Mouse (Mus musculus): Measurements from ENCODE around the gene Gpcpd1. TPM values are rescaled to one million over a fixed set of nuclear protein-coding genes. Genes with fewer than 3 reads are reported as not detected.

The Gpcpd1 gene
- total and polyA plus RNA-seq, 2 experiments from 2014 or later, result 37.5 to 67.9 TPM

GRCm38 (mm10) chr2:132603706-132604105, 16.2 kb upstream of the Gpcpd1 start:
- Histone ChIP-seq H3K4me2 (ENCODE audit: low read depth, low read length) (no peak overlapping the region), H3K36me3 (replicated peaks; ENCODE audit: control insufficient read depth, insufficient read depth, low read length) (no peaks in the 10 kb centered on the region), H3K27me3 (ENCODE audit: control insufficient read depth, insufficient read depth, low read length) (no peaks in the 10 kb centered on the region), H3K27ac (ENCODE audit: low read depth) (no peak overlapping the region), H3K4me3 (ENCODE audit: low read depth, low read length) (no peak overlapping the region), H3K9me3 (replicated peaks; ENCODE audit: control insufficient read depth, low read length) (no peaks in the 10 kb centered on the region), H3K4me1 (ENCODE audit: control insufficient read depth, insufficient read depth) (peaks cover 19% of the 10 kb centered on the region), H3K9ac (replicated peaks; ENCODE audit: low read depth, low read length) (no peak overlapping the region)
- DNase-seq (ENCODE audit: low spot score) (no peak), ATAC-seq (ENCODE audit: insufficient read depth, low read depth) (no peak)
- TF ChIP-seq CTCF (IDR thresholded peaks at IDR 0.05; ENCODE audit: low read depth), result no peak
- TF ChIP-seq EP300 (IDR thresholded peaks at IDR 0.05; ENCODE audit: low read depth), result no peak
- 76% methylated on average over 2 of the region's 2 CpGs for WGBS

DNA sequence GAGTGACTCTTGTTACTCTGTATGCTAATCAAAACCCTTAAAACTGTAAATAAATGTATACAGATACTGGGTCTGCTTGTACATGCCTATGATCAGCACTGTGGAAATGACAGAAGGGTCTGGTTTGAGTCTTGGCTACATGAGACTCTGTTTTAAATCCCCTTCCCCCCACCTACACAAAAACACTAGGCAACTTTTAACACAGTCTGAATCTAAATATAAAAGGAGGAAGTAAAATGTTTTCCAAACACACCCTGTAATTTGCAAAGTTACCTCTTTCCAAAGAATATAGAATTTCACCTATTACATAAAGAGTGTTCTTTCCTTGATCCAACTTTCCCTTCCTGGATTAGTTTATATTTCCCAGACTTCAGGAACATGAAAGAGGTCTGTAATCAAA, 14.2 kb upstream of the Gpcpd1 start:
- no peak for TF ChIP-seq CTCF (IDR thresholded peaks at IDR 0.05; ENCODE audit: low read depth)
- TF ChIP-seq EP300 (IDR thresholded peaks at IDR 0.05; ENCODE audit: low read depth), result no peak
- Histone ChIP-seq H3K36me3 (replicated peaks; ENCODE audit: control insufficient read depth, insufficient read depth, low read length) (no peaks in the 10 kb centered on the region), H3K27me3 (ENCODE audit: control insufficient read depth, insufficient read depth, low read length) (no peaks in the 10 kb centered on the region), H3K4me3 (ENCODE audit: low read depth, low read length) (no peak overlapping the region), H3K9ac (replicated peaks; ENCODE audit: low read depth, low read length) (no peak overlapping the region), H3K4me2 (ENCODE audit: low read depth, low read length) (no peak overlapping the region), H3K9me3 (replicated peaks; ENCODE audit: control insufficient read depth, low read length) (no peaks in the 10 kb centered on the region), H3K27ac (ENCODE audit: low read depth) (no peak overlapping the region), H3K4me1 (ENCODE audit: control insufficient read depth, insufficient read depth) (0 out of 2 replicates have a peak, but pooled peaks cover 2% of the 10 kb centered on the region)
- no peak for DNase-seq (ENCODE audit: low spot score)
- ATAC-seq (ENCODE audit: insufficient read depth, low read depth), result no peak

DNA sequence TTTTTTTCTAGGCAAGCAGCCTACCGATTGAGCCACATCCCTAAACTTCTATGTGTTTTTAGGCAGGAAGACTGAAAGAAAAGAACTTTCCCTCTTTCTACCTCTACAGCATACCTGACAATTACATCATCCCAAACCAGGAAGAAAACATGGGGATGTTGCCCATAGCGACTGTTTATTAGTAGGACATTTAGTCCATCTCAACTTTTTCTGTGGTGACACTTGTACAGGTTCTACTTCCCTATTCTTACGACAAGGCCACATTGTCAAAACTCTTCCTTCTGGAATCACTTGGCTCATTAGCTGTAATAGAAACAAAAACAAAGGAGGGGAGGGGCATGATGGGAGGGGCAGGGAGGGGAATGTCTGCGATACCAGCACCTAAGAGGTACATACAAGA, 12.6 kb upstream of the Gpcpd1 start:
- 0 out of 2 replicates have a peak, but pooled peaks cover 4% of the 10 kb centered on the region for H3K4me1 ChIP-seq (ENCODE audit: control insufficient read depth, insufficient read depth)
- DNase-seq (ENCODE audit: low spot score) (no peak), ATAC-seq (ENCODE audit: insufficient read depth, low read depth) (no peak)
- H3K27me3 ChIP-seq (ENCODE audit: control insufficient read depth, insufficient read depth, low read length), result no peaks in the 10 kb centered on the region
- WGBS, result 76% methylated on average over 4 of the region's 4 CpGs
- H3K4me3 ChIP-seq (ENCODE audit: low read depth, low read length), result no peak overlapping the region
- TF ChIP-seq EP300 (IDR thresholded peaks at IDR 0.05; ENCODE audit: low read depth), result no peak
- TF ChIP-seq CTCF (IDR thresholded peaks at IDR 0.05; ENCODE audit: low read depth), result no peak
- no peak overlapping the region for H3K4me2 ChIP-seq (ENCODE audit: low read depth, low read length)
- no peak overlapping the region for H3K27ac ChIP-seq (ENCODE audit: low read depth)
- H3K9me3 ChIP-seq (replicated peaks; ENCODE audit: control insufficient read depth, low read length), result no peaks in the 10 kb centered on the region
- no peak overlapping the region for H3K9ac ChIP-seq (replicated peaks; ENCODE audit: low read depth, low read length)
- H3K36me3 ChIP-seq (replicated peaks; ENCODE audit: control insufficient read depth, insufficient read depth, low read length), result no peaks in the 10 kb centered on the region

DNA sequence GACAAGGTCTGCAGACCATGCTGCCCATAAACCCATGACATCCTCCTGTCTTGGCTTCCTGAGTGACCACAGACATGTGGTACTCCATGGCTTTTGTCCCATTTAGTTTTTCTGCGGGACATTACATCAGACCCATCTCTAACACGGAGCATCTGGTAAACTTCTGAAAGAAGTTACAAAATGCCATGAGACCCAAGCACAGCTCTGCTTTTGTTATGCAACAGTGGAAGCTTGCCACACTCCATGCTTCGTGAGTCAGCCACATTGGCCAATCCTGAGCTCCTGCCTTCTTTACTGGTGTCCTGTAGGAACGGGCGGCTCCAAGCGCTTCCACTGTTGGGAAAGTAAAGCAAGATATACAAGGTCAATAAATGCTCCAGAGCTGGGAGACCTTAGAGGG, 11.6 kb upstream of the Gpcpd1 start:
- Histone ChIP-seq H3K27me3 (ENCODE audit: control insufficient read depth, insufficient read depth, low read length) (no peaks in the 10 kb centered on the region), H3K27ac (ENCODE audit: low read depth) (no peak overlapping the region), H3K4me1 (ENCODE audit: control insufficient read depth, insufficient read depth) (0 out of 2 replicates have a peak, but pooled peaks cover 4% of the 10 kb centered on the region), H3K4me3 (ENCODE audit: low read depth, low read length) (no peak overlapping the region), H3K9me3 (replicated peaks; ENCODE audit: control insufficient read depth, low read length) (no peaks in the 10 kb centered on the region), H3K4me2 (ENCODE audit: low read depth, low read length) (no peak overlapping the region), H3K9ac (replicated peaks; ENCODE audit: low read depth, low read length) (no peak overlapping the region), H3K36me3 (replicated peaks; ENCODE audit: control insufficient read depth, insufficient read depth, low read length) (no peaks in the 10 kb centered on the region)
- WGBS, result 80% methylated on average over 6 of the region's 6 CpGs
- ATAC-seq (ENCODE audit: insufficient read depth, low read depth) (no peak), DNase-seq (ENCODE audit: low spot score) (no peak)
- TF ChIP-seq EP300 (IDR thresholded peaks at IDR 0.05; ENCODE audit: low read depth), result no peak
- no peak for TF ChIP-seq CTCF (IDR thresholded peaks at IDR 0.05; ENCODE audit: low read depth)

GRCm38 (mm10) chr2:132597866-132598480, 10.4 kb upstream of the Gpcpd1 start:
- Histone ChIP-seq H3K36me3 (replicated peaks; ENCODE audit: control insufficient read depth, insufficient read depth, low read length) (no peaks in the 10 kb centered on the region), H3K4me1 (ENCODE audit: control insufficient read depth, insufficient read depth) (0 out of 2 replicates have a peak, but pooled peaks cover 4% of the 10 kb centered on the region), H3K9ac (replicated peaks; ENCODE audit: low read depth, low read length) (no peak overlapping the region), H3K4me3 (ENCODE audit: low read depth, low read length) (no peak overlapping the region), H3K9me3 (replicated peaks; ENCODE audit: control insufficient read depth, low read length) (no peaks in the 10 kb centered on the region), H3K27me3 (ENCODE audit: control insufficient read depth, insufficient read depth, low read length) (no peaks in the 10 kb centered on the region), H3K27ac (ENCODE audit: low read depth) (peak overlapping the region; percentile 44; the same call in 1 of the 2 replicates), H3K4me2 (ENCODE audit: low read depth, low read length) (no peak overlapping the region)
- DNase-seq (ENCODE audit: low spot score) (no peak), ATAC-seq (ENCODE audit: insufficient read depth, low read depth) (no peak)
- TF ChIP-seq CTCF (IDR thresholded peaks at IDR 0.05; ENCODE audit: low read depth), result no peak
- no peak for TF ChIP-seq EP300 (IDR thresholded peaks at IDR 0.05; ENCODE audit: low read depth)
- 62% methylated on average over 3 of the region's 3 CpGs for WGBS

- no peaks in the 10 kb centered on the region for H3K9me3 ChIP-seq (replicated peaks; ENCODE audit: control insufficient read depth, low read length)
- ATAC-seq (ENCODE audit: insufficient read depth, low read depth), result peak; percentile 50; the same call in 1 of the 2 replicates
- no peak for DNase-seq (ENCODE audit: low spot score)
- no peaks in the 10 kb centered on the region for H3K27me3 ChIP-seq (ENCODE audit: control insufficient read depth, insufficient read depth, low read length)
- H3K9ac ChIP-seq (replicated peaks; ENCODE audit: low read depth, low read length), result no peak overlapping the region
- H3K27ac ChIP-seq (ENCODE audit: low read depth), result peak overlapping the region; percentile 44
- H3K4me2 ChIP-seq (ENCODE audit: low read depth, low read length), result peak overlapping the region; percentile 24; the same call in 1 of the 2 replicates
- no peak overlapping the region for H3K4me3 ChIP-seq (ENCODE audit: low read depth, low read length)
- 0 out of 2 replicates have a peak, but pooled peaks cover 4% of the 10 kb centered on the region for H3K4me1 ChIP-seq (ENCODE audit: control insufficient read depth, insufficient read depth)
- 29% methylated on average over 8 of the region's 8 CpGs for WGBS
- TF ChIP-seq EP300 (IDR thresholded peaks at IDR 0.05; ENCODE audit: low read depth) (no peak), CTCF (IDR thresholded peaks at IDR 0.05; ENCODE audit: low read depth) (no peak)
- H3K36me3 ChIP-seq (replicated peaks; ENCODE audit: control insufficient read depth, insufficient read depth, low read length), result no peaks in the 10 kb centered on the region
These were observed 9.7 kb upstream of the Gpcpd1 start for GRCm38 (mm10) chr2:132597226-132597625.

Data from heart, postnatal 0 days (tissue).